Mouse (Mus musculus) CH12.LX (cell line): ENCODE data around the gene Gas1.

ENCODE experiments used
- CTCF ChIP-seq, 2 experiments: IDR thresholded peaks in 1 of 2; conservative IDR thresholded peaks in 1 of 2; 2 replicates each; pipeline ENCODE4 v1.5.1; 2011 to 2012; ENCODE audit warnings: low read depth in 2 of 2, low read length in 2 of 2, improper control_type of control experiment in 1 of 2, inconsistent platforms in 1 of 2, mild to moderate bottlenecking in 1 of 2, moderate library complexity in 1 of 2
- E2F4 ChIP-seq: IDR thresholded peaks from 2 replicates; pipeline ENCODE4 v1.6.1; 2011; ENCODE audit warnings: low read depth, low read length, improper control_type of control experiment; ENCODE audit not compliant: insufficient replicate concordance
- EP300 ChIP-seq: IDR thresholded peaks from 2 replicates; pipeline ENCODE4 v1.6.1; 2011; ENCODE audit warnings: low read length, improper control_type of control experiment
- ETS1 ChIP-seq: conservative IDR thresholded peaks from 2 replicates; pipeline ENCODE4 v1.6.1; 2012; ENCODE audit warnings: low read depth, mild to moderate bottlenecking, inconsistent platforms, low read length, improper control_type of control experiment, moderate library complexity
- MAFK ChIP-seq: IDR thresholded peaks from 2 replicates; pipeline ENCODE4 v1.6.1; 2011; ENCODE audit warnings: low read length, improper control_type of control experiment; ENCODE audit not compliant: insufficient replicate concordance
- NRF1 ChIP-seq: IDR thresholded peaks from 2 replicates; pipeline ENCODE4 v1.6.1; 2014; ENCODE audit warnings: low read depth, mild to moderate bottlenecking, inconsistent platforms, low read length, improper control_type of control experiment, moderate library complexity
- POLR2A ChIP-seq: IDR thresholded peaks from 2 replicates; pipeline ENCODE4 v1.6.1; 2011; ENCODE audit warnings: low read depth, mild to moderate bottlenecking, improper control_type of control experiment, low read length
- POLR2AphosphoS2 ChIP-seq: IDR thresholded peaks from 2 replicates; pipeline ENCODE4 v1.6.1; 2011; ENCODE audit warnings: low read depth, low read length, improper control_type of control experiment
- RCOR1 ChIP-seq: conservative IDR thresholded peaks from 2 replicates; pipeline ENCODE4 v1.6.1; 2012; ENCODE audit warnings: low read depth, mild to moderate bottlenecking, inconsistent platforms, low read length, improper control_type of control experiment
- UBTF ChIP-seq: IDR thresholded peaks from 2 replicates; pipeline ENCODE4 v1.6.1; 2012; ENCODE audit warnings: low read depth, mild to moderate bottlenecking, inconsistent platforms, low read length, improper control_type of control experiment, moderate library complexity
- ZMIZ1 ChIP-seq: IDR thresholded peaks from 2 replicates; pipeline ENCODE4 v1.6.1; 2012; ENCODE audit warnings: low read depth, mild to moderate bottlenecking, inconsistent platforms, low read length, improper control_type of control experiment

DNA sequence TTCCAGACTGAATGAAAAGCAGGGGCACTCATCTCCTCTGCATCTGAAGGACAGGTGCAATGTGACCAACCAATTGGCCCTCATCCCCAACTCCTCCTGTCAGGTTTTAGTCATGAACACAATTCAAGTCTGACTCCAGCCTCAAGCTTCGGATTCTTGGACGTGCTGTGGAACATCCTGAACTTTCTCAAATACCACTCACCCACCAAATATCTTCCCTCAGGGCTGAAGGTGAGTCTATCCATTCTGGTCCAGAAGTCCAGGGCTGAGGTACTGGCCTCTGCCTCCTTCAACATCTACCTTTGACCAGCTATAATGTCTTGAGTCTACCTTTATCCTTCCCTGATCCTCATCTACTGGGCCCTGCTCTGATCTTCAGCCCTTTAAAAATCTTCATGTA is 8.1 kb downstream of the Gas1 start:
- no peak for TF ChIP-seq E2F4
- no peak for TF ChIP-seq NRF1
- TF ChIP-seq EP300, result no peak
- TF ChIP-seq ZMIZ1, result no peak
- no peak for TF ChIP-seq CTCF (conservative IDR thresholded peaks at IDR 0.05 in 1 of 2, IDR thresholded peaks at IDR 0.05 in 1 of 2; ENCODE audit: low read depth in 2 of 2, low read length in 2 of 2)
- no peak for TF ChIP-seq RCOR1
- TF ChIP-seq POLR2A, result no peak
- TF ChIP-seq MAFK, result no peak
- TF ChIP-seq POLR2AphosphoS2, result no peak
- no peak for TF ChIP-seq ETS1
- TF ChIP-seq UBTF, result no peak
